ENCODE assay signal across 8 mouse cellular contexts in the genomic region with DNA sequence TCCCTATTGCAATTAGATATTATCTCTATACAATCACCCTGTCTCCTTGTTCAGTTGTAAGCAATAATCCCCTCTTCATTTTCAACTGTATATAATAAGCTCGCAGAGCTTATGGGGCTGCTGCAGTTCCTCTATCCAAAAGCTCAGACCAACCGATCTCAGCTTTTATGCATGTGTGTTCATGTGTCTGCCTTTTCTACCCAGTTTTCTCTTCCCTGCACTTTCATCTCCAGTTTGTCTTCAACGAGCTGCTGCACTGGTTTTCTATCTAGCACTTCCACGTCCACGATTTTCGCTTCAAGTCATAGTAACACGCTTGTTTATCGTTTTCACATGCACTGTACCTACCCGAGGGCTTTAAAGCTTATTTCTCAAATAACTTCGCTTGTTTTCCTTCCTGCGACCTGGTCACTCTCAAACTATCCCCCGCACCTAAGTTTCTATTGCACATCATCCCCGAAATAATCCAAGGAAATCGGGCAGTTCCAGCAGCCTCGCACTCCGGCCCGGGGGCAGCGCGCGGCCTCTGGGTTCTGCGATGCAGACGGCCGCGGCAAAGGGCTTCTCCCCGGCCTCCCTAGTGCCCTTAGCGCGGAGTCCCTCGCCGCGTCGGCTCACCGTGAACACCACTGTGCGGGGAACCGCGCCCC. TPM values are rescaled to one million over a fixed set of nuclear protein-coding genes. Genes with fewer than 3 reads are reported as not detected.
A peak's percentile ranks its signal among the peaks of the same experiment; 100 is the strongest.
DNase-seq lines count a peak whose midpoint lies in the region; ATAC-seq and TF ChIP-seq lines count a peak whose summit lies in the region.

No protein-coding gene starts in this region.

- peaks cover 24% of the 10 kb centered on the region for H3K4me1 ChIP-seq in heart, embryonic 13.5 days
- H3K4me1 ChIP-seq in G1E (ENCODE audit: insufficient read depth, low read depth, low read length), result peaks cover 23% of the 10 kb centered on the region
- peaks cover 9% of the 10 kb centered on the region; the same call in 1 of the 2 replicates for H3K4me1 ChIP-seq in forebrain, postnatal 0 days (ENCODE audit: insufficient read depth)
- peaks cover 6% of the 10 kb centered on the region for H3K4me1 ChIP-seq in midbrain, embryonic 11.5 days (ENCODE audit: control insufficient read depth, insufficient read depth, low read length)

- peak overlapping the region; percentile 90 for H3K4me2 ChIP-seq in heart, embryonic 13.5 days
- H3K4me2 ChIP-seq in forebrain, postnatal 0 days (ENCODE audit: low read depth), result peak overlapping the region; percentile 68
- H3K4me2 ChIP-seq in midbrain, embryonic 11.5 days, result peak overlapping the region; percentile 66

- no peaks in the 10 kb centered on the region for H3K27me3 ChIP-seq in heart, embryonic 13.5 days (replicated peaks)
- H3K27me3 ChIP-seq in G1E (ENCODE audit: insufficient read depth, low read length), result no peaks in the 10 kb centered on the region
- no peaks in the 10 kb centered on the region for H3K27me3 ChIP-seq in forebrain, postnatal 0 days (ENCODE audit: insufficient read depth, low read length)
- H3K27me3 ChIP-seq in midbrain, embryonic 11.5 days (ENCODE audit: control insufficient read depth, insufficient read depth, low read length), result no peaks in the 10 kb centered on the region

- ATAC-seq in heart, embryonic 13.5 days (ENCODE audit: extremely low read depth, insufficient number of reproducible peaks, low FRiP score, low TSS enrichment), result no peak
- no peak for ATAC-seq in G1E (ENCODE audit: extremely low read depth, insufficient number of reproducible peaks, low FRiP score, poor library complexity, severe bottlenecking)
- ATAC-seq in forebrain, postnatal 0 days, result peak; percentile 7
- no peak for ATAC-seq in midbrain, embryonic 11.5 days (ENCODE audit: low FRiP score)

- TF ChIP-seq CTCF in G1E (IDR thresholded peaks at IDR 0.05; ENCODE audit: low read depth, low read length), result no peak
- no peak for TF ChIP-seq CTCF in forebrain, postnatal 0 days (IDR thresholded peaks at IDR 0.05; ENCODE audit: low read depth)

- no peaks in the 10 kb centered on the region for H3K9me3 ChIP-seq in heart, embryonic 13.5 days
- H3K9me3 ChIP-seq in G1E (replicated peaks), result no peaks in the 10 kb centered on the region
- no peaks in the 10 kb centered on the region for H3K9me3 ChIP-seq in forebrain, postnatal 0 days (ENCODE audit: low read length)
- H3K9me3 ChIP-seq in midbrain, embryonic 11.5 days (ENCODE audit: control insufficient read depth, low read length), result no peaks in the 10 kb centered on the region

- intact Hi-C loops in heart, postnatal 10 days (cut with DNase I), result no loop called here

- H3K4me3 ChIP-seq in heart, embryonic 13.5 days, result peak overlapping the region; percentile 90
- H3K4me3 ChIP-seq in G1E (ENCODE audit: low read depth, low read length), result peak overlapping the region; percentile 92
- H3K4me3 ChIP-seq in forebrain, postnatal 0 days (ENCODE audit: low read depth, low read length), result peak overlapping the region; percentile 72
- peak overlapping the region; percentile 83 for H3K4me3 ChIP-seq in midbrain, embryonic 11.5 days (ENCODE audit: low read depth, low read length)

- WGBS in heart, embryonic 13.5 days, result under 1% methylated on average over 35 of the region's 35 CpGs
- 2% methylated on average over 35 of the region's 35 CpGs for WGBS in forebrain, postnatal 0 days
- 2% methylated on average over 35 of the region's 35 CpGs for WGBS in midbrain, embryonic 11.5 days

- peak overlapping the region; percentile 91 for H3K27ac ChIP-seq in heart, embryonic 13.5 days (replicated peaks)
- H3K27ac ChIP-seq in forebrain, postnatal 0 days (ENCODE audit: low read depth, low read length), result 0 out of 2 replicates have a peak overlapping the region, but pooled peaks have one; percentile 66
- no peak overlapping the region for H3K27ac ChIP-seq in midbrain, embryonic 11.5 days (ENCODE audit: low read depth, low read length)

- DNase-seq in heart, postnatal 10 days, result no peak
- DNase-seq in G1E (ENCODE audit: low spot score), result no peak
- DNase-seq in forebrain, postnatal 0 days, result no peak
- DNase-seq in midbrain, embryonic 11.5 days (ENCODE audit: low spot score, missing footprints), result peak; percentile 82
- no peak for DNase-seq in layer of hippocampus, postnatal 10 days (ENCODE audit: low spot score in 2 of 2)
- no peak for DNase-seq in adrenal gland, postnatal 25 days
- DNase-seq in ovary, postnatal 10 days (ENCODE audit: low spot score), result no peak

- H3K9ac ChIP-seq in heart, embryonic 13.5 days, result peak overlapping the region; percentile 89
- peak overlapping the region; percentile 87 for H3K9ac ChIP-seq in forebrain, postnatal 0 days
- peak overlapping the region; percentile 80 for H3K9ac ChIP-seq in midbrain, embryonic 11.5 days (ENCODE audit: low read length)

- H3K36me3 ChIP-seq in heart, embryonic 13.5 days, result peaks cover 34% of the 10 kb centered on the region
- H3K36me3 ChIP-seq in G1E (replicated peaks), result peaks cover 57% of the 10 kb centered on the region
- H3K36me3 ChIP-seq in forebrain, postnatal 0 days (ENCODE audit: insufficient read depth), result peaks cover 20% of the 10 kb centered on the region
- peaks cover 8% of the 10 kb centered on the region; the same call in 1 of the 2 replicates for H3K36me3 ChIP-seq in midbrain, embryonic 11.5 days (ENCODE audit: control insufficient read depth, insufficient read depth, low read length)

RNA-seq across cellular contexts. Expression of a gene that starts 0.4 kb away (rescaled TPM):
- polyA plus RNA-seq in heart, embryonic 13.5 days (2015; fragmentation: Nextera tagmentation; extraction: Ambion mirVana), result 16.4 and 17.5 TPM in 2 replicates
- 10 to 100 TPM; 14.3 to 16.7 TPM for total RNA-seq in heart, postnatal 10 days (2021)
- total RNA-seq in G1E (2014; fragmentation: Nextera tagmentation) (42.7 and 59.4 TPM in 2 replicates), G1E (2017) (41.7 and 42.4 TPM in 2 replicates)
- polyA plus RNA-seq in G1E (2012), result 2.6 and 2.7 TPM in 2 replicates
- 27.5 and 27.8 TPM in 2 replicates for total RNA-seq in forebrain, postnatal 0 days (2014; rRNA removed)
- 29.9 and 33.2 TPM in 2 replicates for polyA plus RNA-seq in forebrain, postnatal 0 days (2015; fragmentation: Nextera tagmentation; extraction: Ambion mirVana)
- polyA plus RNA-seq in midbrain, embryonic 11.5 days (2014; fragmentation: Nextera tagmentation; extraction: Ambion mirVana), result 39.2 and 46.6 TPM in 2 replicates
- 10 to 100 TPM; 29.1 to 31.1 TPM for total RNA-seq in layer of hippocampus, postnatal 10 days (2021)
- 15.2 and 17.1 TPM in 2 replicates for total RNA-seq in adrenal gland, postnatal 25 days (2021)

RNA-seq across cellular contexts. Expression of a gene that starts 0.4 kb away (rescaled TPM):
- polyA plus RNA-seq in heart, embryonic 13.5 days (2015; fragmentation: Nextera tagmentation; extraction: Ambion mirVana), result 22.0 and 27.5 TPM in 2 replicates
- total RNA-seq in heart, postnatal 10 days (2021), result 10 to 100 TPM in 1 of 2 experiments, 1 to 10 TPM in 1; 9.5 to 15.4 TPM
- total RNA-seq in G1E (2014; fragmentation: Nextera tagmentation) (52.4 and 52.7 TPM in 2 replicates), G1E (2017) (95.8 and 114 TPM in 2 replicates)
- polyA plus RNA-seq in G1E (2012), result 3.9 and 4.2 TPM in 2 replicates
- 20.5 and 22.5 TPM in 2 replicates for total RNA-seq in forebrain, postnatal 0 days (2014; rRNA removed)
- polyA plus RNA-seq in forebrain, postnatal 0 days (2015; fragmentation: Nextera tagmentation; extraction: Ambion mirVana), result 18.1 and 23.3 TPM in 2 replicates
- 64.4 and 65.5 TPM in 2 replicates for polyA plus RNA-seq in midbrain, embryonic 11.5 days (2014; fragmentation: Nextera tagmentation; extraction: Ambion mirVana)
- 10 to 100 TPM; 24.4 to 28.0 TPM for total RNA-seq in layer of hippocampus, postnatal 10 days (2021)
- total RNA-seq in adrenal gland, postnatal 25 days (2021), result 30.9 and 31.3 TPM in 2 replicates
